Mouse (Mus musculus) left cerebral cortex, postnatal 25 days (tissue): ENCODE measurements at regions not wholly inside any gene's neighbourhood (a gene's known extent, or its start where the extent isn't known, plus 50 kb on each side); places are given as distances from the start of the nearest gene placed in this dataset.
A peak's percentile ranks its signal among the peaks of the same experiment; 100 is the strongest.
"Not testable (repeated sequence)": the region's sequence is repeated elsewhere in the genome, so short reads cannot be mapped to it uniquely, and the experiment has no call there.

ENCODE experiments used
- DNase-seq, 2 experiments: peaks; one replicate each; pipeline ENCODE4 v3.0.0; 2022; ENCODE audit warnings: low spot score in 2 of 2, mixed read lengths in 1 of 2
- intact Hi-C: fragments of 180-260 bp; cut with DNase I; formaldehyde crosslinking; loops from one replicate; pipeline ENCODE4 v1.15.1; 2025

- intact Hi-C loops: no loop called here
Measured at GRCm38 (mm10) chr2:21974599-21974998, 252.7 kb upstream of the Myo3a start.

DNA sequence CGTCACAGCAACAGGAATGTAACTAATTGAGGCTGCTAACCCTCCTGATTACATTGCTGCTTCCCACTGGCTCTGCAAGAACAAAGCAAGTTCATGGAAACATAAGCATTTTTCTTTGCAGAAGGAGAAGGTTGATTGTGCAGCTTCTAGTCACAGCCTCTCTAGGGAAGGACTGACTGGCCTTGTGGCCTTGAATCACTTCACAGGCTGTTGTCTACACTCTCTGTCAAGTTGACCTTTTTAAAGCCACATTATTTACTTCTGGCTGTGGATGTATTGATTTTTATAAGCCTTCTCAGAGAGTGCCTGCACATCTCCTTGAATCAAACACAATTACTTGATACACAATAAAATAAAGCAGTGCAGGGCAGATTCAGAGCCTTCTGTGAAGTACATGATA lies 251.8 kb upstream of the Myo3a start:
- intact Hi-C loops: no loop called here

More at GRCm38 (mm10) chr2:21974599-21974998, 252.7 kb upstream of the Myo3a start:
- DNase-seq: no peak

GRCm38 (mm10) chr2:21976337-21976736 lies 251.0 kb upstream of the Myo3a start:
- intact Hi-C loops: no loop called here
- no peak for DNase-seq

More for the DNA sequence above, 251.8 kb upstream of the Myo3a start:
- DNase-seq: no peak

- intact Hi-C loops: no loop called here
- no peak for DNase-seq
Measured at GRCm38 (mm10) chr2:21976831-21977230, 250.5 kb upstream of the Myo3a start.

DNA sequence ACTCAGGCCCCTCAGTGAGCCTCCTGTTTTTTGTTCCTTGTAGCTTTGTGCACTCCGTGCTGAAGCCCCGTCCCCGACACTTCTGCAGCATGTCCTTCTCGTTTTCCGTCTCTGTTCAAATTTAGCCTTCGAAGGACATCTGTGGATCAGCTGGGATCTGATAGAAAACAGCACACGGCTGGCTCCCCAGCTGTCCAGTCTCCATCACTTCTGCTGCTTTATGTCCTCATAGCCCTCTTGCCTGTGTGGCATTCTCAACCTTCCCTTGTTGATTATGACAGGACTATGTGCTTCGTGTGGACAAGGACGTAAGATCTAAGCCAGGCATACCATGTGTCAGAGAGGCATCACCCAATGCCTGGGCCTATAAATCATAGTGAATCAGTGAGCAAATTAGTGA lies 247.1 kb upstream of the Myo3a start:
- intact Hi-C loops: no loop called here
- no peak for DNase-seq

DNA sequence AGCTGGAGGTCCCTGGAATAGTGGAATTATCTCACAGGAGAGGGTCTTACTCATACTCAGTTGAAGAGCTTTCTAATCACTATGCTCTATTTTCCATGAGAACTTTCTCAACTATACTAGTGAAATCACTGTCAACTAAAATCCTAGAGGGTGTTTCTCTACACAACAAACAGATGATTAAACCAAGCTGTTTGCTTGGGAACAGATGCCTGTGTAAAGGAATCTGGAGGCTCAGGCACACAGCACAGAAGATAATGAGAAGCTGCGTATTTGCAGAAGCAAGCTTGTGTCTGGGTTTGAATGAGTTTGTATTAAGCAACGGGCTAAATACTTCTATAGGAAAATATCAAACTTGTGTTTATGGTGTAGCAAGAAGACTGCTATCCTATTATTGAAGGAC lies 202.9 kb upstream of the Myo3a start:
- DNase-seq: peak in 1 of 2 experiments; percentile 24
- intact Hi-C loops: no loop called here

- intact Hi-C loops: no loop called here
- DNase-seq: peak in 1 of 2 experiments; percentile 66
Measured at GRCm38 (mm10) chr2:22026794-22027193, 200.5 kb upstream of the Myo3a start.

DNA sequence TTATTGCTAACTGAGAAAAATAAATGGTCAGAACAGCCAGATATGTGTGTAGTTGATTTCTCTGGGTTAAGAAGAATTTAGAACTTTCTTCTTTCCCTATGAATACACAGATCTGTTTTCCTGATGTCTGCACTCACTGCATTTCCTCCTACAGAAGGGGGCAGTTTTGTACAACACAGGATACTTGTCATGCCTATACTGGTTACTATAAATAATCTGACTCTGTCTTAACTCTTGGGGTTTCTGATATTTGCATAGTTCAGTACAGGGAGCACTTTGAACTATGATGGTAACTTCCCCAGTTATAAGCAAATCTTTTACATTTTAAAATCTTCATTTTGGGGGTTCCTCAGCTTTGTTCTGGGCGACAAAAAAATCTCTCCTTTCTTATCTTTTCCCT lies 198.7 kb upstream of the Myo3a start:
- no peak for DNase-seq
- intact Hi-C loops: no loop called here

- DNase-seq: no peak
- intact Hi-C loops: no loop called here
Measured at GRCm38 (mm10) chr2:22029022-22029803, 198.1 kb upstream of the Myo3a start.

- intact Hi-C loops: no loop called here
- no peak for DNase-seq
Measured at GRCm38 (mm10) chr2:22029804-22030194, 197.5 kb upstream of the Myo3a start.

DNA sequence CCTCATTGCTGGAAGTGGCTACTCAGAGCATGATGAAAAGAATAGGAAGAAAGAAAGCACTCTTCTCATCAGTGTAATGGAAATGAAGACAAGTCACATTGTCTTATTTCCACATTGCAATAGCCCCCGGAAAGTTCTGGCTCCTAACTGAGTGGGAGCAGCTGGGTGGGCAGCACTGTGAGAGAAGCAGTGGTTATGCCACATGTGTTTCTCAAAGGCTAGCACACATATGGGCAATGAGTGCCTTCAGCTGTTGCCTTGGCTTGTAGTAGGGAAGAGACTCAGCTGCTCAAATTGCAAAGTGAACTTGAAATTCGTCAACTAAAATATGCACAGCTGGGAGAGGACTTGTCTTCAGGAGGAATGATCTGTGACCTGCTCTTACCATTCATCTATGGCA lies 190.5 kb upstream of the Myo3a start:
- peak in 1 of 2 experiments; percentile 12 for DNase-seq
- intact Hi-C loops: no loop called here

DNA sequence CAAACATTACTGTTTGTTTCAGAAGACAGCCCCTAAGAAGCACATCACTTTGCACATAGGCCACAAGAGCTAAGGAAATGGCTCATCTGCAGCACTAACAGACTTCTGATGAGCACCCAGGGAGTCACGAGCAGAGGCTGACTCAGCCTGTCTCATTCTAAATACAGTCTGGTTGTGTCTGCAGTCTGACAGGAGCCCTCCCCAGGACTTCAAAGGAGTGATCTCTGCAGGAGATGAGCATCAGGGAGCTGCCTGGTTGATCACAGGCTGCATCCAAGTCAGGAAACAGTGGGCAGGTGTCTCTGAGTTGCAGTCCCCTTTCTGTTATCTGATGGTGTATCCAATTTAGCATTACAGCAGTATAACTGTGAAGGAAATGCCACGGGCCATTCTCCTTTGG lies 188.5 kb upstream of the Myo3a start:
- peak in 1 of 2 experiments; percentile 78 for DNase-seq

DNA sequence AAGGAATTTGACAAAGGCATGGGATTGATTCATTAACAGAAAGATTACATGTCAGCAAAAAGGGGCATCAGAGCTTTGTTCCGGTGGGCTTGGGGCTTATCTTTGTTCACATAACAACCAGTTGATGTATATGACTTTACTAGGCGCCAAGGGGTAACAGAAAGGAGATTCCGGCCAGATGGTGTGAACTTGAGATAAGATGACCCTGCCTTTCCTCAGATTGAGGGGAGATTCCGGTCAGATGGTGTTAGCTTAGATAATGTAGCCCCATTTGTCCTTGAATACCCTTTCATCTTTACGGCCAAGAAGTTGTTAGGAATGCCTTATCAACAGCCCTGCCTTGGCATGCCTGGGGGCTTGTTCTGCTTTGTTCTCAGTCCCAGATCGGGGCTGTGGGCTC lies 183.4 kb upstream of the Myo3a start:
- intact Hi-C loops, DNase-seq: not testable (repeated sequence)

More for the DNA sequence above, 188.5 kb upstream of the Myo3a start:
- intact Hi-C loops: no loop called here

- no peak for DNase-seq
- intact Hi-C loops: no loop called here
Measured at GRCm38 (mm10) chr2:22044949-22045348, 182.4 kb upstream of the Myo3a start.

DNA sequence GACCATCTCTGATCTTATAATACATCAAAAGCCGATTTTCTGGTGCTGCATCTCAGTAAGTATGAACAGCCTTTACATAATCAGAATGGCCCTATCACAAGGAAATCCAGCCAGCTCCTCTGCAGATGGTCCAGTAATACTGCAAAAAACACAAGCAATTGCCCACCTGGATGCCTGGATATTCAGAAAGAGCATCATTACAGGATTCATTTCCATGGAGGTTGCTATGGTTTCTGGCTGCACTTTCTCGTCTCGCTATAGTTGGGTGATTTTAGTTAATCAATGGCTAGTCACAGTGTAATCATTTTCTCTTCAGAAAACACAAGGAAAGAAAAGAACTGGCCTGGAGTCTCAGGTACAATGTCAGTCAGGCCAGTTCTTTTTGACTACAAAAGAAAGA lies 179.8 kb upstream of the Myo3a start:
- intact Hi-C loops: no loop called here
- no peak for DNase-seq

- DNase-seq: no peak
- intact Hi-C loops: no loop called here
Measured at GRCm38 (mm10) chr2:22066535-22066934, 160.8 kb upstream of the Myo3a start.

DNA sequence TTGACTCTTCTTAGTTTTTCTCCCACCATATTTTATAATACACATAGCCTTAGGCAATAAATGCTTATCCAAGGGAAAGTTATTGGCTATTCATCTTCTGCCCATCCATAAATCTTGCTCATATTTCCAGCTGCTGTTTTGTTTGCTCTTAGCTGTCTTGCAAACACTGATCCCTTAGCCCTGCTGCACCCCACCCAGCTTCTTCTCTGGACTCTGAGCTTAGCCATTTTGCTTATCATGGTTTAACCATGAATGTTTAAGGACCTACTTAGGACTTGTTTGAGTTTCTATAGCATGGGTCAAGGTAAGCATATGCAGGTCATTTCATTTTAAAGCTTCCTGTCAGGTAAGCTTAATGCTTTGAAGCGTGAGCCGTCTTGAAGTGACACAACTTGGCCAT lies 130.5 kb upstream of the Myo3a start:
- intact Hi-C loops: no loop called here
- no peak for DNase-seq

GRCm38 (mm10) chr2:22105150-22105549 lies 122.2 kb upstream of the Myo3a start:
- no peak for DNase-seq
- intact Hi-C loops: no loop called here

DNA sequence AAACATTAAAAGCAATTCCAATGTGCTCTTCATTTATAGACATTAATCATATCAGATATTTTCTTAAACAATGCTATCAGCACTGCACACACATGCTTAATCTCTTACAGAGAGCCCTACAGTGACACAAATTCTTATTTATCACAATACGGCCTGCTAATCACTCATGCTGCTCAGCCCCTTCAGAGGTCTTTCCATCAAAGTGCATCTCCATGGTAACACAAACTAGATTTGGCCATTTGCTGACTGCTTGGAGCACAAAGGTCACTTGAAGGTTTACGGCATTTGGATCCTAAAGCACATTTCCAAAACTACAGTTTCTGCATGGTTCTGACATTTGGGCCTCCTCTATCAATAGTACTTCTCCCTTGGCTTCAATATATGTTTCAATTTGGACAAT lies 77.6 kb upstream of the Myo3a start:
- DNase-seq: no peak
- intact Hi-C loops: no loop called here

- intact Hi-C loops: no loop called here
- no peak for DNase-seq
Measured at GRCm38 (mm10) chr2:22156576-22156975, 70.7 kb upstream of the Myo3a start.

- intact Hi-C loops: no loop called here
- DNase-seq: no peak
Measured at GRCm38 (mm10) chr2:22165443-22165842, 61.9 kb upstream of the Myo3a start.

DNA sequence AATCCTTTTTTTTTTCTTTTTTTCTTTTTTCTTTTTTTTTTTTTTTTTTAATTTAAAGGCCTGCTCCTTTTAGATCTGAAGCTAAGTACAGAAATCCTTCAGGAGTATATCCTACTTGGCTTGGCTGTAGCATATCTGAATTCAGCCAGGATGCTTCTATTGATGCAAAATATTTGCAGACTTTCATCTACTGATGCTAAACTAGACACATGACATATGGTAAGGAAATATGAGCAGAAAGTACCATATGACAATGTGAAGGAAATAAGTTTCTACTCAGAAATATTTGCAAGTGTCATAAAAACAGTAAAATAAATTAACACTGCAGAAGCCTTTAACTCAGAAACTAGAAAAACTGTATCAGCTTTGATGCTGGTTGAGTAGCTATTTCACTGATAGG lies 61.4 kb upstream of the Myo3a start:
- intact Hi-C loops: no loop called here
- DNase-seq: peak in 1 of 2 experiments; percentile 3
